Mouse (Mus musculus) bone marrow macrophage, adult 2 months (primary cell): ENCODE results near the gene Prkca.

Experiments used
- CTCF ChIP-seq: IDR thresholded peaks from 2 replicates; pipeline ENCODE4 v1.5.1; 2012; ENCODE audit warnings: low read depth, mild to moderate bottlenecking, low read length, moderate library complexity
- POLR2A ChIP-seq: IDR thresholded peaks from 2 replicates; pipeline ENCODE4 v1.6.1; 2012; ENCODE audit warnings: mild to moderate bottlenecking, low read depth, low read length, borderline replicate concordance

- TF ChIP-seq CTCF (no peak), POLR2A (no peak)
Observed at GRCm38 (mm10) chr11:108143739-108144138, 200.0 kb downstream of the Prkca start.
